Mouse (Mus musculus) gastrocnemius, adult 18-20 months (tissue): ENCODE data around the gene Gm49373. TPM values are rescaled to one million over a fixed set of nuclear protein-coding genes. Genes with fewer than 3 reads are reported as not detected.

ENCODE experiments used
- DNase-seq: peaks from one replicate; pipeline ENCODE4 v3.0.0; 2021; ENCODE audit warnings: low spot score
- microRNA-seq: library from miRNA; unstranded; fragments of <30 nt; microRNA quantifications from one replicate; pipeline ENCODE4 v1.2.0, GENCODE M21; 2021
- total RNA-seq, 2 experiments: library from RNA; stranded (reverse); gene quantifications; 2 replicates each; pipeline ENCODE4 v1.2.3; 2021

The Gm49373 gene
- total RNA-seq, 2 experiments from 2014 or later = 0.17 to 0.34 TPM

GRCm38 (mm10) chr9:21029291-21030054 is 43.4 kb downstream of the Gm49373 start, which contains the start of gene Icam4:
Icam4 (plus strand) TSS chr9:21029373.
- DNase-seq = peak; percentile 83

GRCm38 (mm10) chr9:21028560-21029110 is 44.3 kb downstream of the Gm49373 start:
- no peak for DNase-seq

- no peak for DNase-seq
Measured at GRCm38 (mm10) chr9:21027774-21028290, 45.1 kb downstream of the Gm49373 start.

GRCm38 (mm10) chr9:21026849-21027248 is 46.0 kb downstream of the Gm49373 start:
- no peak for DNase-seq

- DNase-seq = no peak
Measured at GRCm38 (mm10) chr9:21025258-21025810, 47.6 kb downstream of the Gm49373 start.

GRCm38 (mm10) chr9:21022726-21023125 is 50.2 kb downstream of the Gm49373 start:
- DNase-seq = no peak

GRCm38 (mm10) chr9:21022288-21022687 is 50.6 kb downstream of the Gm49373 start:
- DNase-seq = no peak

- DNase-seq = no peak
Measured at GRCm38 (mm10) chr9:21021363-21021762, 51.5 kb downstream of the Gm49373 start.

GRCm38 (mm10) chr9:21018600-21018999 is 54.3 kb downstream of the Gm49373 start:
- DNase-seq = no peak

- DNase-seq = no peak
Measured at GRCm38 (mm10) chr9:21017177-21017575, 55.7 kb downstream of the Gm49373 start.

GRCm38 (mm10) chr9:21016331-21017176 is 56.3 kb downstream of the Gm49373 start:
- DNase-seq = no peak

- DNase-seq = peak; percentile 47
Measured at GRCm38 (mm10) chr9:21015571-21016130, 57.2 kb downstream of the Gm49373 start, which contains the start of gene Icam1. Icam1 (plus strand) TSS chr9:21015985.

- DNase-seq = peak; percentile 45
Measured at GRCm38 (mm10) chr9:21014691-21015570, 58.0 kb downstream of the Gm49373 start.

Small RNA genes within 50 kb of the gene (microRNA-seq; reads per million reads assigned to microRNA genes)
- not detected for gene Mir1900
- gene Mir7082 = not detected

Other genes starting within 250 kb of the Gm49373 start
- 1 to 10 TPM; 1.8 to 2.8 TPM for gene A230050P20Rik, start 204.5 kb downstream of the Gm49373 start, total RNA-seq
- gene Angptl6, start 193.4 kb downstream of the Gm49373 start, total RNA-seq = 1 to 10 TPM; 5.9 to 7.3 TPM
- gene Ppan, start 184.9 kb downstream of the Gm49373 start, total RNA-seq = 1 to 10 TPM; 6.6 to 6.9 TPM
- gene Eif3g, start 174.5 kb downstream of the Gm49373 start, total RNA-seq = 100 to 1,000 TPM in 1 of 2 experiments, 10 to 100 TPM in 1; 98.6 to 100 TPM
- 1 to 10 TPM; 6.0 to 6.7 TPM for gene Dnmt1, start 113.2 kb downstream of the Gm49373 start, total RNA-seq
- 1 to 10 TPM in 1 of 2 experiments, under 1 TPM in 1; 0.68 to 1.9 TPM for gene S1pr2, start 96.3 kb downstream of the Gm49373 start, total RNA-seq
- gene Mrpl4, start 70.4 kb downstream of the Gm49373 start, total RNA-seq = 10 to 100 TPM; 57.9 to 58.8 TPM
- gene Icam1, start 57.1 kb downstream of the Gm49373 start, total RNA-seq = 1 to 10 TPM; 1.6 to 3.0 TPM
- 1 to 10 TPM; 1.4 to 2.8 TPM for gene Icam4, start 43.7 kb downstream of the Gm49373 start, total RNA-seq
- gene Icam5, start 41.0 kb downstream of the Gm49373 start, total RNA-seq = not detected
- not detected for gene Zglp1, start 6.0 kb downstream of the Gm49373 start, total RNA-seq
- gene Fdx1l, start 518 bp upstream of the Gm49373 start, total RNA-seq = 10 to 100 TPM; 46.9 to 48.4 TPM
- gene Gm38431, start 18.9 kb upstream of the Gm49373 start, total RNA-seq = under 1 TPM; 0.43 to 0.64 TPM
- gene Raver1, start 18.9 kb upstream of the Gm49373 start, total RNA-seq = 10 to 100 TPM; 16.8 to 20.2 TPM
- 1 to 10 TPM; 5.0 to 6.1 TPM for gene Tyk2, start 58.1 kb upstream of the Gm49373 start, total RNA-seq
- 100 to 1,000 TPM; 128 to 140 TPM for gene Cdc37, start 76.9 kb upstream of the Gm49373 start, total RNA-seq
- gene Pde4a, start 92.6 kb upstream of the Gm49373 start, total RNA-seq = 10 to 100 TPM; 45.0 to 52.4 TPM
- gene Keap1, start 166.3 kb upstream of the Gm49373 start, total RNA-seq = 10 to 100 TPM; 50.8 to 51.5 TPM
- gene S1pr5, start 175.3 kb upstream of the Gm49373 start, total RNA-seq = under 1 TPM; 0.09 to 0.12 TPM
- gene Atg4d, start 192.2 kb upstream of the Gm49373 start, total RNA-seq = 10 to 100 TPM; 64.7 to 67.6 TPM
- gene Kri1, start 214.9 kb upstream of the Gm49373 start, total RNA-seq = 1 to 10 TPM; 8.0 to 9.3 TPM
- 1 to 10 TPM; 8.0 to 8.3 TPM for gene Cdkn2d, start 218.3 kb upstream of the Gm49373 start, total RNA-seq
- gene Ap1m2, start 239.2 kb upstream of the Gm49373 start, total RNA-seq = not detected
- 100 to 1,000 TPM; 159 to 162 TPM for gene Slc44a2, start 247.6 kb upstream of the Gm49373 start, total RNA-seq